Mouse (Mus musculus) midbrain, postnatal 0 days (tissue): ENCODE data around the gene Xrcc6. TPM values are rescaled to one million over a fixed set of nuclear protein-coding genes. Genes with fewer than 3 reads are reported as not detected.

Experiments used
- ATAC-seq: fragments of 200-750 bp; cut with Nextera tagmentation; 2 replicates; pipeline ENCODE4 v1.8.0; 2017; ENCODE audit warnings: moderate number of reproducible peaks, mild to moderate bottlenecking, moderate TSS enrichment, moderate library complexity; ENCODE audit not compliant: low FRiP score
- DNase-seq: peaks from one replicate; pipeline ENCODE4 v3.0.0-alpha.2; 2015; ENCODE audit warnings: low spot score
- H3K27ac ChIP-seq: fragments of 300-500 bp; sonication (generic); 2 replicates; pipeline ENCODE4 v1.5.1; 2014; ENCODE audit warnings: low read depth, mild to moderate bottlenecking, low read length, mixed read lengths
- H3K27me3 ChIP-seq: fragments of 300-500 bp; sonication (generic); 2 replicates; pipeline ENCODE4 v1.6.1; 2014; ENCODE audit warnings: low read length, control low read depth, mixed read lengths; ENCODE audit not compliant: insufficient read depth
- H3K36me3 ChIP-seq: fragments of 300-500 bp; sonication (generic); 2 replicates; pipeline ENCODE4 v1.6.1; 2014; ENCODE audit warnings: low read length, control low read depth, mixed read lengths; ENCODE audit not compliant: insufficient read depth
- H3K4me1 ChIP-seq: fragments of 300-500 bp; sonication (generic); 2 replicates; pipeline ENCODE4 v1.6.1; 2014; ENCODE audit warnings: mild to moderate bottlenecking, control low read depth, antibody characterized with exemption, low read length, mixed read lengths; ENCODE audit not compliant: insufficient read depth
- H3K4me2 ChIP-seq: fragments of 300-500 bp; sonication (generic); 2 replicates; pipeline ENCODE4 v1.6.1; 2014; ENCODE audit warnings: low read depth, mild to moderate bottlenecking, low read length, mixed read lengths; ENCODE audit not compliant: poor library complexity, severe bottlenecking
- H3K4me3 ChIP-seq: fragments of 300-500 bp; sonication (generic); 2 replicates; pipeline ENCODE4 v1.5.1; 2014; ENCODE audit warnings: low read depth, mild to moderate bottlenecking, low read length, moderate library complexity
- H3K9ac ChIP-seq: fragments of 300-500 bp; sonication (generic); replicated peaks from 2 replicates; pipeline ENCODE4 v1.6.1; 2014; ENCODE audit warnings: mild to moderate bottlenecking, low read length, moderate library complexity, mixed read lengths; ENCODE audit not compliant: poor library complexity, severe bottlenecking
- H3K9me3 ChIP-seq: fragments of 300-500 bp; sonication (generic); 2 replicates; pipeline ENCODE4 v1.6.1; 2016; ENCODE audit warnings: low read length, control low read depth
- CTCF ChIP-seq: IDR thresholded peaks from 2 replicates; pipeline ENCODE4 v1.5.1; 2016; ENCODE audit warnings: antibody characterized with exemption, mild to moderate bottlenecking
- WGBS: fragments of 180-500 bp; shearing (Covaris S2); extraction: QIAGEN DNeasy Blood & Tissue Kit; methylation state at CpG from one replicate; pipeline ENCODE4 v1.1.7; 2014; 5-methylcytosine and 5-hydroxymethylcytosine counted together
- polyA plus RNA-seq: library from polyadenylated mRNA; unstranded; fragments of >200 nt; fragmentation: Nextera tagmentation; extraction: Ambion mirVana; gene quantifications from 2 replicates; pipeline ENCODE4 v1.2.1, GENCODE M21; 2015
- total RNA-seq: library from RNA; depleted of rRNA; stranded (reverse); fragments of >200 nt; gene quantifications from 2 replicates; pipeline ENCODE4 v1.2.3, GENCODE M21; 2014

Xrcc6 gene
- total and polyA plus RNA-seq, 2 experiments from 2014 or later, result 23.2 to 25.6 TPM

DNA sequence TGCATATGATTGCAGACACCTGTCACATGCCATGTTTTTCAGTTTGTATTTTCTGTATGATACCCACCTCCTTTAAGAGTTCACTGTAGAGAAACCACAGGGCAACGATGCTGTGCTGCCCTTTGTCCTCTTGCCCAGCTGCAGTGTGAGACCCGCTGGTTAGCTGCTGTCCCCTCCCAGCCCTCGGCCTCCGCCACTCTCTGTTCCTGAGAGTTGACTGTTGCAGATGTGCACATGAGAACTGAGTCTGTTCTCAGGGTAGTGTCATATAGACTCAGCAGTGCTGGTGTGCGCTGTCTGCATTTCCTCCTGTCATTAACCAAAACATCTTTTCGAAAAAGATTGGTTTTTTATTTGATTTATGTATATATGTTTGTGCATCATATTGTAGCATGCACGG is 44.8 kb downstream of the Xrcc6 start:
- Histone ChIP-seq H3K4me3 (no peak overlapping the region), H3K4me1 (no peaks in the 10 kb centered on the region), H3K27me3 (no peaks in the 10 kb centered on the region), H3K27ac (no peak overlapping the region), H3K9me3 (no peaks in the 10 kb centered on the region), H3K4me2 (no peak overlapping the region), H3K9ac (no peak overlapping the region), H3K36me3 (peaks cover 42% of the 10 kb centered on the region)
- TF ChIP-seq CTCF, result no peak
- ATAC-seq (no peak), DNase-seq (no peak)
- WGBS, result 89% methylated on average over 7 of the region's 7 CpGs

DNA sequence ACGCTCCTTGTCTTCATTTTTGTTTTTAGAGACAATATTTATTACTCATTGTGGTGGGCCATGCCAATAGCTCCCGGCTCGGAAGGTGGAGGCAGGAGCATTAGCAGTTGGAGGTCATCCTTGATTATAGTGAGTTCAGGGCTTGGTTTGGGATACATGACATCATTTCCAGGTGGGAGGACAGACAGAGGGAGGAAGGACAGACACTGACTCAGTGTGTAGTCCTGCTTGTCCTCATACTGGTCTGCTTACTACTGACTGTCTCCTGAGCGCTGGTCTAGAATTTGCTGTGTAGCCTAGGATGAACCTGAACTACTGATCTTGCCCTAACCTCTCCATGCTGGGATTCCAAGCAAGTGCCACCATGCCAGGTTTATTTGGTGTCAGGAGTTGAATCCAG is 46.1 kb downstream of the Xrcc6 start, which contains the start of gene Desi1:
TSS of gene Desi1 (minus strand) at position 101 of the 400 bp plus-strand sequence.
- TF ChIP-seq CTCF, result no peak
- Histone ChIP-seq H3K9me3 (no peaks in the 10 kb centered on the region), H3K27ac (no peak within 1 kb of the TSS), H3K27me3 (no peaks in the 10 kb centered on the region), H3K4me3 (no peak within 1 kb of the TSS), H3K4me2 (no peak within 1 kb of the TSS), H3K4me1 (no peaks in the 10 kb centered on the region), H3K9ac (no peak within 1 kb of the TSS), H3K36me3 (peaks cover 38% of the 10 kb centered on the region)
- no peak for DNase-seq
- 96% methylated on average over 4 of the region's 4 CpGs for WGBS
- no peak for ATAC-seq

DNA sequence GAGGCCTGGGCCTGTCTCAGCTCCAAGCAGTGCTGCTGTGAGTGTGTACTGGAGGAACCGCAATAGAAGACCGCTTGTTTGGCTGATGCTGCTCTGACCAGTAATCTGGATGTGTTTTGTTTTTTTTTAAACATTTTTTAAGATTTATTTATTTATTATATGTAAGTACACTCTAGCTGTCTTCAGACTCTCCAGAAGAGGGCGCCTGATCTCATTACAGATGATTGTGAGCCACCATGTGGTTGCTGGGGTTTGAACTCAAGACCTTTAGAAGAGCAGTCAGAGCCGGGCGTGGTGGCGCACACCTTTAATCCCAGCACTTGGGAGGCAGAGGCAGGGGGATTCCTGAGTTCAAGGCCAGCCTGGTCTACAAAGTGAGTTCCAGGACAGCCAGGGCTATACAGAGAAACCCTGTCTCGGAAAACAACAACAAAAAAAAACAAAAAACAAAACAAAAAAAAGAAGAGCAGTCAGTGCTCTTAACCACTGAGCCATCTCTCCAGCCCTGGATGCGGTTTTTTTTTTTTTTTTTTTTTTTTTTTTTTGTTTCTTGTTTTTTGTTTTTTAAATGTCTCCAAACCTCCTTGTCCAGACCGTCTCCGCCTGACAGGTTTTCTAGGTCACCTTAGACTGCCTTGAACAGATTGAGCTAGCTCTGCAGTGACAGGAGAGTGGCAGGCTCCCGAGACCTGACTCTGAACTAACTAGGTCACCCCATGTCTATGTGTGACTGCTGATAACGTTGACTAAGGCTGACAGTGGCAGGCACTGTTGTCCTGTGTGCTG is 48.5 kb downstream of the Xrcc6 start:
- no peaks in the 10 kb centered on the region for H3K4me1 ChIP-seq
- WGBS, result 83% methylated on average over 12 of the region's 12 CpGs
- H3K4me2 ChIP-seq, result no peak overlapping the region
- TF ChIP-seq CTCF, result peak; percentile 62
- H3K27me3 ChIP-seq, result no peaks in the 10 kb centered on the region
- ATAC-seq (no peak), DNase-seq (peak; percentile 59)
- no peak overlapping the region for H3K4me3 ChIP-seq
- no peak overlapping the region for H3K27ac ChIP-seq
- H3K36me3 ChIP-seq, result peaks cover 32% of the 10 kb centered on the region
- H3K9ac ChIP-seq, result no peak overlapping the region
- no peaks in the 10 kb centered on the region for H3K9me3 ChIP-seq

DNA sequence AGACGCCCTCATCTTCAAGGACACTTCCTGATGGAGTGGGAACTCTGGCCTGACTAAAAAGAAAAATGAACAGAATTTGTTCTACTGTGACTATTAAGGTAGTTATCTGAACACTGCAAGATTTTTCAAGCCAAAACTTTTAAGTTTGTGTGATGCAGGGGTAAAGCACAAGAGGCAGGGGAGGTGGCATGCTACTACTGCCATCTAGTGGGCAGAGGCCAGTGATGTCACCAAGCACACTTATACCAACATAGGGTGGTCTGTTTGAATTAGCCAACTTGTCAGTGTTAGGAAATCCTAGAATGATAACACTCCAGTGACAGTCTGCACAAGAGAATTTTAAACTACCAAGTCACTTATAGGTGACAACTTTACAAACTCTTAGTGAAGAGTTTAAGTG is 53.0 kb downstream of the Xrcc6 start:
- no peak overlapping the region for H3K4me2 ChIP-seq
- no peak for ATAC-seq
- peak; percentile 75 for DNase-seq
- H3K27me3 ChIP-seq, result no peaks in the 10 kb centered on the region
- H3K4me1 ChIP-seq, result no peaks in the 10 kb centered on the region
- no peak overlapping the region for H3K27ac ChIP-seq
- H3K4me3 ChIP-seq, result no peak overlapping the region
- TF ChIP-seq CTCF, result peak; percentile 88
- H3K36me3 ChIP-seq, result peaks cover 26% of the 10 kb centered on the region
- no peaks in the 10 kb centered on the region for H3K9me3 ChIP-seq
- H3K9ac ChIP-seq, result no peak overlapping the region
- 100% methylated on average over 1 of the region's 1 CpGs for WGBS

DNA sequence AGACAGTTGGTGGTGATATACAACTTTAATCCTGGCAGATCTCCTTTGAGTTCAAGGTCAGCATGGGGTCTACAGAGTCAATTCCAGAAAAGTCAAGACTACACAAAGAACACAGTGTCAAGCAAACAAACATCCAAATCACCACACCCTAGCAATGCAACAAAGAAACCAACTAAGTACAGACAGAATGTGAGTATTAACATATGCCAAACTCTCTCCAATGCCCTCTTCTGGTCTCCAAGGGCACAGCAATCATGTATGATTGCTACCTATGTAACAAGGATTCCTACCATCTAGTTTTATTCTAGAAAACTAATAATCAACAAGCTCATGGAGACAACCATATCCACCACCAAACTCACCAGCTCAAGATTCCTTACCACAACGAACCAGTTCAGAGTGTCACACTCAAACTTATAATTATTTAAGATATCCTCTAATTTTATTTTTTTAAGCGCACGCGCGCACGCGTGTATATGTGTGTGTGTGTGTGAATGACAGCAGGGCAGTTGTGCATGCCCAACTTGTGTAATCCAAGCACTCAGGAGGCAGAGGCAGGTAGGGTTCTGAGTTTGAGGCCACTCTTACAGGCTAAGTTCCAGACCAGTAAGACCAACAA is 56.6 kb downstream of the Xrcc6 start:
- Histone ChIP-seq H3K27me3 (no peaks in the 10 kb centered on the region), H3K4me2 (no peak overlapping the region), H3K9me3 (no peaks in the 10 kb centered on the region), H3K27ac (no peak overlapping the region), H3K4me3 (no peak overlapping the region), H3K36me3 (peaks cover 10% of the 10 kb centered on the region), H3K9ac (no peak overlapping the region), H3K4me1 (peaks cover 3% of the 10 kb centered on the region; the same call in 1 of the 2 replicates)
- ATAC-seq (no peak), DNase-seq (peak; percentile 37)
- TF ChIP-seq CTCF, result peak; percentile 67
- WGBS, result 99% methylated on average over 7 of the region's 7 CpGs
